Mouse (Mus musculus) frontal cortex, postnatal 14 days (tissue): ENCODE data around the gene Cfap58.
A peak's percentile ranks its signal among the peaks of the same experiment; 100 is the strongest.

Experiments
- DNase-seq, 2 experiments: peaks; one replicate each; pipeline ENCODE4 v3.0.0; 2022; ENCODE audit warnings: low spot score in 2 of 2

Gene Cfap58

GRCm38 (mm10) chr19:47917396-47917795 is 20.1 kb upstream of the Cfap58 start:
- DNase-seq: no peak

DNA sequence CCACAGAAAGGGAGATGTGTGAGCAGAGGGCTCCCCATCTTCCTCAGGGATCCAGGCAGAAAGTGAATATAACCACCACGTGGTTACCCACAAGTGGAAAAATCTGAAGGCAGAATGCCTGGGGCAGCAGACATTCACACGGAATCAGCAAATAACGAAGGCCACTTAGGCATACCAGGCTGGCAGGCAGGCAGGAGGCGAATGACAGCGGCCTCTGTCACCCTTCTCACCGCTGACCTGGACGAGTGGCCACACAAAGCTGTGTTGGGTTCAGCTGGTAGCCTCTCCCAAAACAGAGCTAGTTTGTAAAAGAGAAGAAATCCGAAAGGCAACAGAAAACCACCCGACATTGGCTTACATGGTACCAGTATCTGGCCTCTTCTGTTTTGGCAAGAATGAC is 19.5 kb upstream of the Cfap58 start:
- DNase-seq: no peak

GRCm38 (mm10) chr19:47918455-47919101 is 18.9 kb upstream of the Cfap58 start:
- no peak for DNase-seq

GRCm38 (mm10) chr19:47919126-47919965 is 18.1 kb upstream of the Cfap58 start, which contains the start of the genes Cfap43 and Itprip:
Gene Cfap43 (minus strand): TSS chr19:47919287.
Gene Itprip (minus strand): TSS chr19:47919299.
- DNase-seq: peak; percentile 39 to 58

GRCm38 (mm10) chr19:47919966-47920375 is 17.5 kb upstream of the Cfap58 start:
- DNase-seq: no peak

GRCm38 (mm10) chr19:47925819-47926218 is 11.7 kb upstream of the Cfap58 start:
- DNase-seq: no peak

GRCm38 (mm10) chr19:47927032-47927431 is 10.4 kb upstream of the Cfap58 start:
- DNase-seq: no peak

GRCm38 (mm10) chr19:47929043-47929442 is 8.4 kb upstream of the Cfap58 start:
- no peak for DNase-seq

DNA sequence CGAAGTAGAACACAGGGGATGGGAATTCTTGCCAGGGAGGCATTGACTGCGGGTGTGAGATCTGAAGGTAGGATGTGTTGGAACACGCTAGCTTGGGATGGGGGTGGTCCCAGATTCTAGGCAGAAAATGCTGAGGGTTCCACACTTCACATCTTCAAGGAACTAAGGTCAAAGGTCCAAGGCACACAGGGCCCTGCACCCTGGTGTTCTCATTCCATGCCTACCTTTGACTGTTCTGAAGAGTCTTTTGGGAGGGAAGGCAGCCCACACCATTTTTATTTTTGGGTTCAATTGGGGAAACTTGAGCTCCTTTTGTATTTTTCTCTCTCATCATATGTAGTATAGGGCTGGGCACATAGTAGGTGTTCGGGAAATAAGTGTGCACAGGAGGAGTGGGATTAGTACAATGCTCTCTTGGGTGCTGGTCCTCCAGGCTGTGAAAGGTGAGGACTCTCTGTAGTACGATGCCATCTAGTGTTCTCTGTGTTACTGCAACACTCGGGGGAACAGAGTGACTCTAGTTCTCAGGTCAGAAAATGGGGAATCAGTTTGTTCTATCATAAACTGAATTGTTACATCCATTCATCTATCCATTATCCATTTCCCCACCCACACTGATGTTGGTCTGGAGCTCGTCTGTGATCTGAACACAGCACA is 5.4 kb upstream of the Cfap58 start:
- DNase-seq: no peak

GRCm38 (mm10) chr19:47934146-47934545 is 3.3 kb upstream of the Cfap58 start:
- no peak for DNase-seq

GRCm38 (mm10) chr19:47934636-47935238 is 2.7 kb upstream of the Cfap58 start:
- DNase-seq: no peak

- DNase-seq: no peak
These were observed 1.9 kb upstream of the Cfap58 start for GRCm38 (mm10) chr19:47935530-47935929.

DNA sequence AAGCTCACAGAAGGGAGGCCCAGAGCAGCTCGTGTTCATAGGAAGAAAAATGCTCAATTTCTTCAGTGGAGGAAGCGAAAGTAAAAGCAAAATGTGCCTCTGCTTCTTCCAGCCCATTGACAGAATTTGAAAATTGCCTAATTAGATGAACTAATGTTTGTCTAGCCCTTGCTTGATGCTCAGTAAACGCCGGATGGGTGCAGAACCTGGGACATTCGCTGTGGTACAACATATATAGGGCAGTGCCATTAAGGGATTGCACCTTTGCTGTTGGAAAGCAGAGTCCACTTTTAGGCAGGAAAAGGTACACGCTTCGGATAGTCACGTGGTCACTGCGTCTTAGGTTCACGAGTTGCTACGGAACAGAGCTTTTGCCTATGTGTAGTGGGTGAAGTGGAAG is 985 bp upstream of the Cfap58 start:
- no peak for DNase-seq

- no peak for DNase-seq
These were observed 537 bp upstream of the Cfap58 start for GRCm38 (mm10) chr19:47936938-47937337.

- DNase-seq: no peak
These were observed 1.9 kb downstream of the Cfap58 start for GRCm38 (mm10) chr19:47939361-47939760.

DNA sequence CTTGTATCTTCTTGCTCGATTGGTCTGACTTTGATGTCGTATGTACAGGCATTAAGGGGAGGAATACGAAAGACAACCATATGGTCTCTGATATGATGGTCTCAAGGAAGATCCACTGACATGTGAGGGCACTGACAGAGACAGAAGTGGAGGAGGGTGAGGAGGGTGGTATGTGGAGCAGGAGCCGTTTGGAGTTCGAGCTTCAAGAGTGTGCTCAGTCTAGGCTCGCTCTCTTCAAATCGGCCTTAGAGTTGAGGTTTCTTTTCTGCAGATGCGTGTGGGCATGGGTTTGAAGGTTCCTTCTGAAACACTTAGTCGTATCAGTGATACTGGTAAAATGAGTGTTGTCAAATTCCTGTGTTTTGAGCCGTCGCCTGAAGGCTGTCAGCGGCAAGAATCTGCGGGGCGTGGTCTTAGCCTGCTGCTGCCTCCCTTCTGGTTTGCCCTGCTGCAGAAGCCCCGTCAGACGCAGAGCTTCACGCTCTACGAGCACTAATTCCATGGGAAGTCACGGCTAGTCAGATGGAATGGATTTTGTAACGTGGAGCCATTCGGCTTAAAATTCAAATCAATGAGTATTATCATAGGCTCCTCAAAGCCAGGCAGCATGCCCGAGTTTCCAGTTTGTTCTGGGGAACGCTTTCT is 9.5 kb downstream of the Cfap58 start:
- no peak for DNase-seq

DNA sequence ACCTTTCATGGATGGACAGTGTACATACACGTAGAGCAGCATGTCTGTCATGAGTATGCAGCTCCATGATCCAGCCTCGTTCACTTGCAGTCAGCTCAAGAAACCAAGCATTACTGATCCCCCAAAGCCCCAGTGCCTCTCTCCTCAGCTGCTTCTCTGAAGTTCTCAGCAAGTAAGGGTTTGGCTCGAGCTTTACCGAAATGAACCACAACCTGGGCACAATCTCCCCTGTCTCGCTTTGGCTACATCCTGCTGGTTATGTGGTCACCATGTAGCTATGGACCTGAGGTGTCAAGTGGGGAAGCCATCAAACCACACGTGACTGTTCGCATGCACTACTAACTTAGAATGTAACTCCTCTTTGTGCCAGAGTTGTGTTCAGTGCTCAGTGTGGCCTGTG is 13.5 kb downstream of the Cfap58 start:
- DNase-seq: no peak

GRCm38 (mm10) chr19:47953169-47953568 is 15.7 kb downstream of the Cfap58 start:
- no peak for DNase-seq

DNA sequence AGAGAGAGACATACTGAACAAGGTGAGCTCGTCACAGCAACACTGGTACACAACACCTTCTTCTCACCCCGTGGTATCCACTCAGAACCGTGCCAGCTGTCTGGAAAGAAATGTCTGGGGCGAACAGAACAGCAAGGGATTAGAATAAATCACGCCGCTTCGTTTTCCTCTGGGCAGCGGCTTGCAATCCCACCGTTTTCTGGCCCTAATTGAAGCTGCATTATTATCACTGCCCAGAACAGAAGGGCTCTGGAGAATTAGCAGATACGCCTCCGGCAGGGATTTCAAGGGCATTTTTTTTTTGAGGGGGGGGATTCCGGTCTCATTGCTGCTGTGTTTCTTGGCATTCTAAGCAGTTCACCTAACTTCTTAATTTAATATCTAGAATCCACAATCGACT is 20.7 kb downstream of the Cfap58 start:
- no peak for DNase-seq

DNA sequence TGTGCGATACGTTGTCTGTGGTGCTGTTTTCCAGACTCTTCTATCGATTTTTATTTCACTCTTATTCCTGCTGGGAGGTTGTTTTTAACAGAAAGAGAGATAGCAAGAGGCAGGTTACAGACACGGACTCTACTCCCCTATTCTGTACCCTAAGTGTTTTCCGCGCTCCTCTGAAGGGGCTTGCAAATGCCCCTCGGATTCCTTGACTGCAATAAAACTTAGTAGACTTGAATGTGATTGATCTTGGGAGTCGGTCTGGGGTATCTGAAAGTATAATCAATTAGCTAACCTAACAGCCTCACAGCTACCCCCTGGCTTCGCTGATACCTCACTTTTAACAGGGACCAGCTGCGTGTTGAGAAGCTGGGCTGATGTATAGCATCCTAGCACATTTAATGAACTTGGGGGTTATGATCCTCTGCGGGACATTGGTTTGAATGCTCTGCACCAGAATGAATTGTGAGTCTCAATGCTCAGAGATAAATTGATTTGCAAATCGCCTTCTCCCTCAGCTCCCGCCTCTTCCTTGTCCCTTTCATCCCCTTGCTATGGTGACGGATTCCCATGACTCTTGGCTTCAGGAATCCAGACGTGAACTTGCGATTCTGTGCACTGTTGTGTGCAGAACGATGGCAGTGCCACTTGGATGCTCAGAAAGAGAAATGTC is 31.7 kb downstream of the Cfap58 start:
- no peak for DNase-seq

GRCm38 (mm10) chr19:47971066-47971465 is 33.6 kb downstream of the Cfap58 start:
- no peak for DNase-seq
